Mouse (Mus musculus) heart, embryonic 12.5 days (tissue): ENCODE results near the gene Cend1. TPM values are rescaled to one million over a fixed set of nuclear protein-coding genes. Genes with fewer than 3 reads are reported as not detected.
A peak's percentile ranks its signal among the peaks of the same experiment; 100 is the strongest.
"Not testable (repeated sequence)": the region's sequence is repeated elsewhere in the genome, so short reads cannot be mapped to it uniquely, and the experiment has no call there.

ENCODE experiments used
- ATAC-seq: fragments of 200-750 bp; cut with Nextera tagmentation; 2 replicates; pipeline ENCODE4 v1.8.0; 2017; ENCODE audit warnings: moderate TSS enrichment, moderate library complexity; ENCODE audit not compliant: insufficient number of reproducible peaks, low FRiP score
- H3K27ac ChIP-seq: fragments of 300-500 bp; sonication (generic); 2 replicates; pipeline ENCODE4 v1.5.1; 2016; ENCODE audit warnings: mild to moderate bottlenecking, moderate library complexity; ENCODE audit not compliant: poor library complexity, severe bottlenecking
- H3K27me3 ChIP-seq: fragments of 300-500 bp; sonication (generic); replicated peaks from 2 replicates; pipeline ENCODE4 v1.6.1; 2016; ENCODE audit warnings: mild to moderate bottlenecking, moderate library complexity
- H3K36me3 ChIP-seq: fragments of 300-500 bp; sonication (generic); 2 replicates; pipeline ENCODE4 v1.6.1; 2016; ENCODE audit warnings: mild to moderate bottlenecking, moderate library complexity
- H3K4me1 ChIP-seq: fragments of 300-500 bp; sonication (generic); replicated peaks from 2 replicates; pipeline ENCODE4 v1.6.1; 2016; ENCODE audit warnings: mild to moderate bottlenecking
- H3K4me2 ChIP-seq: fragments of 300-500 bp; sonication (generic); 2 replicates; pipeline ENCODE4 v1.6.1; 2016; ENCODE audit warnings: mild to moderate bottlenecking, moderate library complexity
- H3K4me3 ChIP-seq: fragments of 300-500 bp; sonication (generic); 2 replicates; pipeline ENCODE4 v1.5.1; 2016; ENCODE audit warnings: mild to moderate bottlenecking
- H3K9ac ChIP-seq: fragments of 300-500 bp; sonication (generic); 2 replicates; pipeline ENCODE4 v1.6.1; 2016; ENCODE audit warnings: mild to moderate bottlenecking, moderate library complexity
- H3K9me3 ChIP-seq: fragments of 300-500 bp; sonication (generic); replicated peaks from 2 replicates; pipeline ENCODE4 v1.6.1; 2016; ENCODE audit warnings: mild to moderate bottlenecking, moderate library complexity
- WGBS: fragments of 180-500 bp; shearing (Covaris S2); methylation state at CpG from one replicate; pipeline ENCODE4 v1.1.7; 2016; 5-methylcytosine and 5-hydroxymethylcytosine counted together
- polyA plus RNA-seq: library from polyadenylated mRNA; unstranded; fragments of >200 nt; fragmentation: Nextera tagmentation; extraction: Ambion mirVana; gene quantifications from 2 replicates; pipeline ENCODE4 v1.2.1, GENCODE M21; 2016

Gene Cend1
- polyA plus RNA-seq, 1 experiment from 2014 or later, result 14.6 TPM

- peak overlapping the region; percentile 62; the same call in 1 of the 2 replicates for H3K4me3 ChIP-seq
- H3K9me3 ChIP-seq, result no peaks in the 10 kb centered on the region
- peaks cover 25% of the 10 kb centered on the region for H3K4me1 ChIP-seq
- 85% methylated on average over 6 of the region's 6 CpGs for WGBS
- H3K9ac ChIP-seq, result no peak overlapping the region
- no peak overlapping the region for H3K27ac ChIP-seq
- H3K36me3 ChIP-seq, result peaks cover 26% of the 10 kb centered on the region
- H3K4me2 ChIP-seq, result peak overlapping the region; percentile 76
- no peak for ATAC-seq
- H3K27me3 ChIP-seq, result peaks cover 24% of the 10 kb centered on the region
Observed at GRCm38 (mm10) chr7:141456739-141457138, 27.4 kb upstream of the Cend1 start.

GRCm38 (mm10) chr7:141455610-141456314 is 26.5 kb upstream of the Cend1 start:
- 2% methylated on average over 23 of the region's 23 CpGs for whole genome bisulfite sequencing
- Histone ChIP-seq H3K9me3 (no peaks in the 10 kb centered on the region), H3K4me1 (peaks cover 20% of the 10 kb centered on the region), H3K27me3 (peaks cover 15% of the 10 kb centered on the region), H3K9ac (peak overlapping the region; percentile 75), H3K27ac (peak overlapping the region; percentile 83), H3K36me3 (peaks cover 35% of the 10 kb centered on the region), H3K4me3 (peak overlapping the region; percentile 62), H3K4me2 (peak overlapping the region; percentile 76)
- ATAC-seq, result peak; percentile 56

DNA sequence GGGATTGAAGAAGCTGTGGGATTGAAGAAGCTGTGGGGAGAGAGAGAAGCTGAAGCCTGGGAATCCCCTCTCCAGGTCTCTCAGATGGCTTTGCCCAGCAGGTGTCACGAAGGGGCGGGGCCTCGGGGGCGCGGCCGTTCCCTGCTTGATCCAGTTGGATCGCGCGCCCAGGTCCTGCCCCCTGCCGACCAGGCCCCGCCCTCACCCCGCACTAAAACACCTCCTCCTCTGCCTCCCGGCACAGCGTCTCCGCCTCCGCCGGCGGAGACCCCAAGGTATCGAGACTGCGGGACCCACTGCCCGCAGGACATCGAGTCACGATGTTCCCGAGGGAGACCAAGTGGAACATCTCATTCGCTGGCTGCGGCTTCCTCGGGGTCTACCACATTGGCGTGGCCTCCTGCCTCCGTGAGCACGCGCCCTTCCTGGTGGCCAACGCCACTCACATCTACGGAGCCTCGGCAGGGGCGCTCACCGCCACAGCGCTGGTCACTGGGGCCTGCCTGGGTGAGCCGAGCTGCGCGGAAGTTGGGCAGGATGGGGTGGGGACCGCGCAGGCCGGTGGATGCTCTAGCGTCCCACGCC is 25.8 kb upstream of the Cend1 start, which contains the start of gene Pnpla2:
Pnpla2 (plus strand) TSS at position 232 of the 585 bp plus-strand sequence.
- WGBS, result 0% methylated on average over 45 of the region's 45 CpGs
- Histone ChIP-seq H3K4me2 (peak within 1 kb of the TSS; percentile 76), H3K9me3 (no peaks in the 10 kb centered on the region), H3K27ac (peak within 1 kb of the TSS; percentile 83), H3K27me3 (peaks cover 8% of the 10 kb centered on the region; the same call in 1 of the 2 replicates), H3K9ac (peak within 1 kb of the TSS; percentile 75), H3K36me3 (peaks cover 42% of the 10 kb centered on the region), H3K4me1 (peaks cover 19% of the 10 kb centered on the region), H3K4me3 (peak within 1 kb of the TSS; percentile 62)
- ATAC-seq, result peak; percentile 90

- Histone ChIP-seq H3K27me3 (no peaks in the 10 kb centered on the region), H3K4me3 (no peak overlapping the region), H3K36me3 (peaks cover 42% of the 10 kb centered on the region), H3K4me1 (peaks cover 22% of the 10 kb centered on the region), H3K9me3 (no peaks in the 10 kb centered on the region), H3K27ac (no peak overlapping the region), H3K9ac (no peak overlapping the region), H3K4me2 (no peak overlapping the region)
- WGBS, result 82% methylated on average over 2 of the region's 2 CpGs
- ATAC-seq, result no peak
Observed at GRCm38 (mm10) chr7:141453636-141454035, 24.3 kb upstream of the Cend1 start.

DNA sequence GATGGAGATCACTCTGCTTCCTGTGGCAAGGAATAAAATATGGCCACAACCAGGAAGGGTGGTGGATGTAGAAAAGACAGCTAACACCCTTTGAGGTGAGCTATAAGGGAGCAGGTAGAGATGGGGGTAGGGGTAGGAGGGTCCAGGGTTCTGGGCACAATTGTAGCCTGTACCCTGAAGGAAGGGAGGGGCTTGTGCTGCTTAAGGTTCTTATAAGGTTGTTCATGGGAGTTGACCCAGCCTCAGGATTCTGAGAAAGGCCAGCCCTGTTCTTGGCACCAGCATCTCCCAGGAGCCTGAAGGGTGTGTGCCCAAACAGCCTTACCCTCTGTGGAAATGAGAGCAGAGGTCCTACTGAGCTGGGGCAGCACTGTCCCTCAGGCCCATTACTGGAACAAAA is 22.6 kb upstream of the Cend1 start:
- no peak overlapping the region for H3K4me3 ChIP-seq
- no peak overlapping the region for H3K27ac ChIP-seq
- no peak overlapping the region for H3K4me2 ChIP-seq
- peaks cover 40% of the 10 kb centered on the region for H3K36me3 ChIP-seq
- H3K9ac ChIP-seq, result no peak overlapping the region
- no peaks in the 10 kb centered on the region for H3K9me3 ChIP-seq
- no peaks in the 10 kb centered on the region for H3K27me3 ChIP-seq
- peaks cover 29% of the 10 kb centered on the region for H3K4me1 ChIP-seq
- no peak for ATAC-seq

- peak; percentile 91 for ATAC-seq
- Histone ChIP-seq H3K4me3 (peak within 1 kb of the TSS; percentile 98), H3K4me1 (peaks cover 27% of the 10 kb centered on the region), H3K27me3 (no peaks in the 10 kb centered on the region), H3K4me2 (peak within 1 kb of the TSS; percentile 75), H3K9ac (peak within 1 kb of the TSS; percentile 99), H3K9me3 (no peaks in the 10 kb centered on the region), H3K27ac (peak within 1 kb of the TSS; percentile 83), H3K36me3 (peaks cover 40% of the 10 kb centered on the region)
- WGBS, result under 1% methylated on average over 63 of the region's 63 CpGs
Observed at GRCm38 (mm10) chr7:141447110-141447991, 18.1 kb upstream of the Cend1 start, which contains the start of gene Rplp2. Gene Rplp2 (plus strand): TSS chr7:141447370.

- H3K4me2 ChIP-seq, result peak overlapping the region; percentile 75; the same call in 1 of the 2 replicates
- H3K4me1 ChIP-seq, result peaks cover 36% of the 10 kb centered on the region
- not testable (repeated sequence) for H3K27ac ChIP-seq, H3K4me3 ChIP-seq, H3K27me3 ChIP-seq, H3K9ac ChIP-seq, H3K9me3 ChIP-seq, ATAC-seq
- H3K36me3 ChIP-seq, result peaks cover 34% of the 10 kb centered on the region
- 81% methylated on average over 3 of the region's 3 CpGs for WGBS
Observed at GRCm38 (mm10) chr7:141446374-141446773, 17.1 kb upstream of the Cend1 start.

- H3K9ac ChIP-seq, result peak within 1 kb of the TSS; percentile 72
- H3K27me3 ChIP-seq, result no peaks in the 10 kb centered on the region
- peaks cover 47% of the 10 kb centered on the region for H3K4me1 ChIP-seq
- peak within 1 kb of the TSS; percentile 89 for H3K4me2 ChIP-seq
- peak within 1 kb of the TSS; percentile 24 for H3K27ac ChIP-seq
- WGBS, result under 1% methylated on average over 25 of the region's 25 CpGs
- peaks cover 29% of the 10 kb centered on the region for H3K36me3 ChIP-seq
- peak; percentile 64 for ATAC-seq
- H3K4me3 ChIP-seq, result peak within 1 kb of the TSS; percentile 51
- no peaks in the 10 kb centered on the region for H3K9me3 ChIP-seq
Observed at GRCm38 (mm10) chr7:141443828-141444237, 14.5 kb upstream of the Cend1 start, which contains the start of gene Pidd1. Gene Pidd1 (minus strand): TSS chr7:141444025.

DNA sequence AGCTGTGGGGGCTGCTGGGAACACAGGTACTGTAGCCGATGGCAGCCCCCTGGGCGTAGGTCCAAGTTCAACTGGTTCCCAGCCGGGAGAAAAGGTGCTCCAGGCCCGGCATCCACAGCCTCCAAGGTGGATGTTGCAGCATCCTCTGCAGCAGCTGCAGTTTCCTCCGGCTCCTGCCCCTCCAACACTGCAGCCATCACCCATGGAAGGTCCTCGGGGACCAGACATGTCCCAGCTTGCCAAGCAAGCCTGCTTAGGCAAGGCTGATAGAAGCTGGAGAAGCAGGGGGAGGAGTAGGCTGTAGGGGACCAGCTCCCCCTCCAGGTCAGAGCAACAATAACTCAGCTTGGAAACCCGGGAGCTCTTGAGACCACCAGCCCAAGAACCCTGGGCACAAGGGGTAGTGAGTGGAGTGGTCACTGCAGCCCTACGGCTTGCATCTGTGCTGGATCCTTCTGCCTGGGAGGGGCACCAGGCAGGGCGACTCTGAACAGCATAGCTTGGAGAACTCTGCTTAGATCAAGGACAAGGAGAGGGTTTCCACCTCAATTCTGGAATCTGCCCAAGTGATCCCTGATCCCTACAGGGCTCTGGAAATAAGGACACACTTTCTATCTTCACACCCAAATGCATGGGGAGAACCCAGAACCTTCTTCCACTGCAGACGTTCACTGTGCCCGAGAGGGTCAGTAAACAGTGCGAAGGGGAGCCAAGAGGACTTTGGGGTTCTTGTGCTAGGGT is 14.0 kb upstream of the Cend1 start:
- Histone ChIP-seq H3K9ac (peak overlapping the region; percentile 72), H3K27me3 (no peaks in the 10 kb centered on the region), H3K4me3 (peak overlapping the region; percentile 51), H3K4me1 (peaks cover 41% of the 10 kb centered on the region), H3K27ac (peak overlapping the region; percentile 24), H3K9me3 (no peaks in the 10 kb centered on the region), H3K4me2 (peak overlapping the region; percentile 89), H3K36me3 (peaks cover 30% of the 10 kb centered on the region)
- no peak for ATAC-seq
- WGBS, result 25% methylated on average over 12 of the region's 12 CpGs

GRCm38 (mm10) chr7:141442199-141442598 is 12.9 kb upstream of the Cend1 start:
- no peak for ATAC-seq
- Histone ChIP-seq H3K27ac (no peak overlapping the region), H3K36me3 (peaks cover 32% of the 10 kb centered on the region), H3K4me3 (peak overlapping the region; percentile 51; the same call in 1 of the 2 replicates), H3K4me1 (peaks cover 38% of the 10 kb centered on the region), H3K4me2 (peak overlapping the region; percentile 89), H3K9me3 (no peaks in the 10 kb centered on the region), H3K27me3 (no peaks in the 10 kb centered on the region), H3K9ac (peak overlapping the region; percentile 72)
- WGBS, result 89% methylated on average over 13 of the region's 13 CpGs
